Mouse (Mus musculus) lung, adult 18-20 months (tissue): ENCODE measurements around the gene Prss34.

ENCODE experiments used
- DNase-seq, 2 experiments: peaks; one replicate each; pipeline ENCODE4 v3.0.0; 2022; ENCODE audit warnings: mixed read lengths in 2 of 2

The Prss34 gene

DNA sequence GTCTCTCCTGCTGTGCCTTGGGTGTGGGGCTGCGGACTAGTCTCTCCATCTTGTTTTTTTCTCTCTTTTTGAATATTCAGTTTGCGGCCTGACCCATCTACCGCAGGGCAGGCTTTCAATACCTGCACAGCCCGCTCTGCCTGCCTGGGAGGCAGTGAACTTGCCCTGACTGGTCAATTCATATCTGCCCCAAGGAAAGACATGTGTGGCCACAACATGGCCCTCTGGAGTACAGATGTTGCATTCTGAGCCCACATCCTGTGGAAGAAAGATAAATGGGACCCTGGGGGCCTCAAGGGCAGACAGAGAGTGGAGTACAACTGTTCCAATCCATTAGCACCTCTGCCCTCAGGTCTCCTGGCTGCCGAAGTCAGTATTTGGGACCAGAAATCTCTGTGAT lies at the start of gene Prss34:
Gene Prss34 (plus strand): TSS at position 301 of the 400 bp plus-strand sequence.
- no peak for DNase-seq

DNA sequence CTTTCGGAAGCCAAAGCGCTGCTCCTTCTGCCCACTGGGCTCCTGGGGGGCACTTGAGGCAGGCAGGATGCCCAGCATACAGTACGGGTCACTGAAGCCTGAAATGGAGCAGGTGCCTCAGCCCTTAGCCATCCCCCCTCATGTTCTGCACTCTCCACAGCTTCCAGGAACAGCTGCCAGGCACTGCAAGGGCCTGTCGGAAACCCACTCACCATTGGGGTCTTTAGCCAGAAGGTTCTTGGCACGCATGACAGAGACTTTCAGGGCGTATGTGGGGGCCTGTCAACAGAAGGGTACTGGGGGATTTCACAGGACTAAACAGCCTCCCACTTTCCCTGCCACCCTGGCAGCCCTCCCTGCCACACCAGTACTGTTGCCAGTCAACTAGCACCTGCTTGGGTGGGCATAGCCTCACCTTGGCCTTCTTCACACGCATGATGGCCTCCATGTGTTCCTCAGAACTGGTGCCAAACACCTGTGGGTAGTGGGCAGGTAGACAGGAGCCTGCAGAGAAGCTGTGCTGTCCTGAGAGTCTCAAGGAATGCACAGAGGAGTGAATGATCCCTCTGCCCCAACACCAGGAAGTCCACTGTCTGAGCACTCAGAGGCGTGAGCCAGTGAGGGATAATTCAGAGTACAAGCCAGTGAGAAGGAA lies 47.9 kb upstream of the Prss34 start:
- no peak for DNase-seq

DNA sequence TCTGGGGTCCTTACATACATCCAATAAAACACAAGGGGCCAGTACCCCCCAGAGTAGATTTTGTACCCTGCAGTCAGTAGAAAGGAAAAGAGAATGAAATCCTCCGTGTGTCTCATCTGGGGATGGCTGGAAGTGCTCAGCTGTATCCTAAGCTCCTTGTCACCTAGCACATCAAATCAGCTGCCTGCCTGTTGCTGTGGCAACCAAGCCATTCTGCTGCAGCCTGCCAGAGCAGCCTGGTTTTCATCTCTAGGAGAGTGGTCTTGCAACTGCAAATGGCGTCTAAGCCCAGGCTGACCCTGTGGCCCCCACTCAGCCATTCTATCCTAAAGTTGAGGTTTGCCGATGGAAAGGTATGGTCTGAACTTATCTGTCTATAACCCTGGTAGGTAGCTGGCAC lies 45.6 kb upstream of the Prss34 start:
- DNase-seq = no peak

DNA sequence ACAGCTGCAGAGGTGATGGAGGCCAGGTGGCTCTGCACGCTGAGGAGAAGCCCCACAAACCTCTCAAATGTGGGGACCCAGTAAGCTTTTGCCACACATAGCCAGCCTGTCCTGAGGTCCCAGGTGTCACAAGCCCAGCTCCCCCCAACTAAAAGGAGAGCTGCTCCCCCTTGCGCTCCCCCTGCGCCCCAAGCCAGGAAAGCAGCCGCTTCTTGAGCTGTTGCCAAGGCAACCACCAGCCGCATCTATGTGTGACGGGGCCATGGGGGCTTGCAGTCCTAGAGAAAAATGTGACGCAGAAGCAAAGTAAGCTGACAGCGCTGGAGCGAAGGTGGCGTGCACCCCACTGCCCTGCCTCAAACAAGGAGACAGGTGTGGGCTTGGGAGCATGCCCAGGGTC lies 44.4 kb upstream of the Prss34 start:
- no peak for DNase-seq

DNA sequence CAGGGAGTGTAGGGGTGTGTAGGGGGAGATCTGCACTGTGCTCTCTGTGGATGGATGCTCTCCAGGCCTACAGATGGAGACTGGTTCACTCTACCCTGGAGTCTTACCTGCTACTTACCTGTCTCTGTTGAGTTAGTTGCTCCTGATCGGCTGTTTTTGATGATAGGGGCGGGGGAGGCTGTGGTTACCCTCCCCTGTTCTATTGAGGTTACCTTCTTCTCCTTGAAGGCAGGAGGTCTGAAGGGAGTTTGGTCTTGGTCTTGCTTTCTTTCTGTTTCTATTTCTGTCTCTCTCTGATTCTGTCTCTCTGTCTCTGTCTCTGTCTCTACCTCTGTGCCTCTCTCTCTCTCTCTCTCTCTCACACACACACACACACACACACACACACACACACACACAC lies 43.1 kb upstream of the Prss34 start:
- no peak for DNase-seq

DNA sequence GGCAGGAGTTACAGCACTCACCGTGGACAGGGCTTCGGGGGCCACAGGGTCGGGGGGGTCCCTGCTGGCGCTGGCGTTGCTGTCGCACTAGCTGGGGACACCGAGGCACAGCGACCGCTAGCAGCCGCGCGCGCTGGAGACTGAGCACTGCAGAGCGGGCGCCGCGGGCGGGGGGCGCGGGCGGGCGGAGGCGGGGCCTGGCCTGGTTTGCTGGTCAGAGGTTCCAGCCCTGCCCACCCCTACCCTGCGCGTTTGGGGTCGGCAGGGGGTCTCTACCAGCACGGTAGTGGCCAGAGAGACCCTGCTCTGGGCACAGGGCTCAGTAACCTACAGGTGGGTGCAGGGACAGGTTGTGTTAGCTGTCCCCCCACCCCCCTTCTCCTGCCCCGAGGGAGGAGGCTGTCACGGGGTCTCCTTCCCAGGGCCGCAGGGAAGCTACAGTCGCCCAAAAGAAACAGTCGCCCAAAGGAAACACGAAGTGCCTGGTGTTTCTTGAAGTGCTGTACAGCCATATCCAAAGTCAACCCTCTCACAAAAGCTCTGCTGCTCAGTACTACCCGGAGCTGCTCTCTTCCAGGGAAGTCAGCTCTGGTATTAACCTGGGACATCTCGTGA lies 41.9 kb upstream of the Prss34 start, which contains the start of gene Baiap3:
Gene Baiap3 (minus strand): TSS at position 225 of the 615 bp plus-strand sequence.
- DNase-seq = no peak

DNA sequence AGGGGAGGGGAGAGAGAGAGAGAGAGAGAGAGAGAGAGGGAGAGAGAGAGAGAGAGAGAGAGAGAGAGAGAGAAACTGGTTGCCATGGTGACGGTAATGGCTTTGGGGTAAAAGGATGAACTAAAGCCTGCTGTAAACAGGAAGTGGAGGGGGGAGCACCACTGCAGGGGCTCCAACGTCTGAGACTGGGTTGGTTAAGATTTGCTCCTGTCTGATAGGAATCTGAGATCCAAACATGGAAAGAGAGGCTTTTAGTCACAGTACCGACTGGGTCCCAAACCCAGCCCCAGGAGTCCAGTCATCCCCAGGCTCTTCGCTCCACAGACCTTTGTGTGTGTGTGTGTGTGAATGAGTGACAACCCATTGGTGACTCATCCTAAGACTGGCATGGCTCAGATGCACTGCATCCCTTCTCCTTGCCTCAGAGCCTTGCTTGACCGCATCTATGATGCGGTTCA lies 40.4 kb upstream of the Prss34 start:
- no peak for DNase-seq

DNA sequence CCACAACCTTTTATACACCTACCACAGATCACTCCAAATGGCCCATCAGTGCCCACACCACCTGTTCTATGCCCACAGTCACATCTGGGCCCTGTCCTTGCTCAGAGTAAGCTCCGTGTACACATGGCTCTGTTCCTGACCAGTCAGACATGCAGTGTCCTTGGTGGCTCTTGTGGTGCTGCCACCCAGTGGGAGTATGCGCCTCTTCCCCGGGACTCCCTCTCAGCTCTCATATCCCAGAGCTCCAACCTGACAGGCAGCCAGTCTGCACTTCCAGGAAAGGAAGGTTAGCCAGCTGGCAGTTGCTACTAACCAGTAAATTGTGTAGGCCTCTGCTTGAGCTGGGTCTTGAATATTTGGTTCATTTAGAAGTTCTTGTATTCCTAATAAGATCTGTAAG lies 33.7 kb upstream of the Prss34 start:
- DNase-seq = no peak

DNA sequence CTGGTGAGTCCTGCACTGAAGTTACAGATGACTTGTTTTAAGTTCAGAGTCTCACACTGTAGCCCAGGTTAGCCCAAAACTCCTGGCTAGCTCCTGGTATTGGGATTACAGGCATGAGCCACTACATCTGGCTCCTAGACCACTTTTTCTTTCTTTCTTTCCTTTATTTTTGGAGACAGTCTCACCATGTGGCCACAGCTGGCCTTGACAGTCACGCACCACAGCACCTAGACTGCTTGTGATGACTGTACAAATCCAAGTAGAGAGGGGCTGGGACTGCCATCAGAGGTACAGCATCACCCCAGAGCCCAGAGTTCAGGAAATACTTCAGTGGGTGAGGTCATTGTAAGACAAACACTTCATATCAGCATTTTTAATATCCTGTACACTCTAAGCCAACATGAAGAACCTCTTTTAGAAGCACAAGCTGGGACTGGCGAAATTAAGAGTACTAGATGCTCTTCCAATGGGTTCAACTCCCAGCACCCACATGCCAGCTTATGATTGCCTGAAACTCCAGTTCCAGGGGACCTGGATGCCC lies 27.3 kb upstream of the Prss34 start:
- DNase-seq = peak; percentile 21 to 57

DNA sequence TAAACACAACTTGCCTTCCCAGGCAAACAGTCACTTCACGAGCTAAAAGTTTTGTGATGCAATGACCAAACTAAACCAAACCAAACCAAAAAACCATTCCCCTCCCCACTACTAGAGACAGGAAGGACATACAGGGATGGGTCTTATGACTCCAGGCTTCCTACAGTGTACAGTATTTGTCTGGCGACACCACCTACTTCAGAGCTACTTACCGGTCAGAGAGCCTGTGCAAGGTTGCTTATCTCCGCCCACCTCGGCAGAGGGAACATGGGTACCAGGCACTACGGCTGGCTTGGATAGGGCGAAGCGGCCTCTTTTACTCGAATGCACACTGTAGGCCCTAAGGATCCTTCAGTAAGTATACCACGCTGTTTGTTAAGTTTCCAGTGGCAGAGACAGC lies 25.9 kb upstream of the Prss34 start:
- DNase-seq = peak; percentile 52 to 62

DNA sequence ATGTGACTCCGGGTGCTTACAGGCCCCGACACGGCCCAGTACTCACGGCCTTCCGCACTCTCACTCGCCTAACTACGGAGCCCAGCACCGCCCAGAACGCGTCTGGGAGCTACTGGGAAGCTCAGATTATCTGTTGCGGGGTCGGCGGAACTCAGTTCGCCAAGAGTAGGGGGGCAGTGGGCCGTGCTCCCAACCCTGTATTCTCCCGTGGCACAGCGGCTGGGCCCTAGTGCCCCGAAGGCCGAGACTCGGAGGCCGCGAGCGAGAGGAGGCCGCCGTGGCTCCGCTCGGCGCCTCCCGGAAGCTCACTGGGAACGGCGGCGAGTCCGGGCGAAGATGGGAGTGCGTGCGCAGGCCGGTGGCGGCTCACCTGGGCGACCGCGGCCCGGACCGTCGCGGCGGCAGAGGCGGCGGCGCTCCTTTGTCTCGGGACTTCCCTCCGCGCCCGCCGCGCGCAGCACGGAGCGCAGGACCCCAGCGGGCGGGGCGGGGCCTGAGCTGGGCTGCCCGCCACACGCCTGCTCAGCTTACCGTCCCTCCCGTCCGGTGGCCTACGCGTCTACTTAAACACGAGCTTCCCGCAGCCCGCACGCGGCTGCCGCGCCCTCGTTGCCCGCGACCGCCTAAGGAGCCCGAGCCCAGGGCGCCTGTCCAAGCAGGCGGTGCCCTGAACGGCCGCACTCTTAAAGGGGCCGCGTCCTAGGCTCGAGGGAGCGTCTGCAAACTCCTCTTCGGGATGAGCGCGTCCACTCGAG lies 25.1 kb upstream of the Prss34 start:
- DNase-seq = peak; percentile 89 to 91

DNA sequence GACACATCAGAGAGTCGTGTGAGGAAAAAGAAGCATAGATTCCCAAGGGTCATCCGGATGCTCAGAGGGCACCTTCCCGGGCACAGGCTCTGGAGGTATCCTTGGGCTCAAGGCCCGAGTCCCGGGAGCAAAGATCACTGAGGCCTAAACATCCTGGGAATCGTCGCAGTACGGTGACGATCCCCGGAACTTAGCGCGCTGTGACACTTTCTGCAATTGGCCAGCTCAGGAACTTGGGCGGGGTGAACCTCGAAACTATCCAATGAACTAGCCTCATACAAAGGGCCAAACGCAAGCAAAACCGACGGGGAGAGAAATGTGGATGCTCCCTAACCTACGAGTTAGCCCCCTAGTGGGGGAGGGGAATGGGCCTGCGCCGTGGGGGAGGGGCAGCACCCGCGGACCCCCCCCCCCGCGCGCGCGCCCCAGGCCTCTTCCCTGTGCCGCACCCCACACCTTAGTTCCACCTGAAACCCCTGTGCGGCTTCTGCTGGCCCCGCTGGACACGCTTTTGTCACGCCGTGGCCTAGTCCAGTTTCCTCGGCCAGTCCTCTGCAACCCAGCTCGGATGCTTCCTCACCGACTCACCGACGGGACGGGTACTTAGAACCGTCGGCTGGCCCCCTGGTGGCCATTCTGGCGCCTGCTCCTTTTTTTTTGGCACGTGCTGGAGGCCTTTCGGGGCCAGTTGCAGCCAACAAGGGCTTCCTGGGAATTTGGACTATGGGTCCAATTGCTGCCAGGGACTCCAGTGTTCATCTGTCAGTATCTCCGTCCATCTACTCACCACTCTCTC lies 24.3 kb upstream of the Prss34 start:
- peak; percentile 94 to 96 for DNase-seq

DNA sequence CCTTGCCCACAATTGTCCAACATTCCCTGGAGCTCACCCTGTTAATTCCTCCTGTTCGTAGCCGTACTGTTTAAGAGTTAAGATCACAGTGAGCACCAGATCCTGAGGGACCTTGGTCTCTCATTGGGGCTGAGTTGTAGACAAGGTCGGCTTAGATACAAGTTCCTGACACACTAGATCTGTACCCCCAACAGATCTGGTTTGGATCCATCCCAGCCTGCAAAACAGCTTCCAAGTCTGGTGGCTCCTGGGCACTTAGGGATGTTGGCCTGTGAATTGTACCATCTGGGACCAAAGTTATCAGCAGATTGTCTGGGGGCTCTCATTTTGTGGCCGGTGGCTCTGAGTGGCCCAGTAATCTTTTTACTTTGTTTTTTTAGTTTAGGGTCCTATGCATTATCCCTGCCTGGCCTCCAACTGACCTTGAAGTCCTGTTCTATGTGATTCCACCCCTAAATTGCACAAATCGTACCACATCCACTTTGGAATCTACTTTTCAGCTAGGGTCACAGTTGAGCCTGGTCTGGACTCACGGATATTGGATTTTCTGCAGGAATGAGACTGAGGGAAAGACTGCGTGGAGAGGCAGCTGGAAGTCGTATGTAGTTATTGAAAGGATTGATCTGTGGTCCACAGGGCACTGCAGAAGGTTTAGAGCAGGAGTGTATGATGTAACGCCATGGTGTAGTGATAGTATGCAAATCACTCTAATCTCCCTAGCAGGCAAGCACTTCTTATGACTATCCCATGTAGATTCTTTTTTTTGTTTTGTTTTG lies 23.4 kb upstream of the Prss34 start, which contains the start of gene Ube2i:
Gene Ube2i (minus strand): TSS at position 52 of the 776 bp plus-strand sequence.
- no peak for DNase-seq

DNA sequence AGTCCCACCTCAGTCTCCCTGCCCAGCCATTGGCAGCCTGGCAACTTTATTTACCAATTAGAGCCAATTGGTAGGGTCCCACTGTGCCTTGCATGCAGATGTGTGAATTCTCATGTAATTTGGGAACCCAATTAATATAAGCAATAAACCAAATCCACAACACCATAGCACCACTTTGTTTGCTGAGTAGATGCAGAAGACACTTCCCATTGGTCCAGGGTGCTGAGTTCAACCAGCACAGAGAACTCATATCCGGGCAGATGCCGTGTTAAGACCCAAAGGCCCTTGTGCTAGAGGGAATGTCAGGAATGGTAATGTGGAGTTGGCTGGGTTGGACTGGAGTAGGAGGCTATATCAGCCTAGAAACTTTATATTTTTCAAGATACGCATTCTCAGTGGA lies 22.4 kb upstream of the Prss34 start:
- no peak for DNase-seq

DNA sequence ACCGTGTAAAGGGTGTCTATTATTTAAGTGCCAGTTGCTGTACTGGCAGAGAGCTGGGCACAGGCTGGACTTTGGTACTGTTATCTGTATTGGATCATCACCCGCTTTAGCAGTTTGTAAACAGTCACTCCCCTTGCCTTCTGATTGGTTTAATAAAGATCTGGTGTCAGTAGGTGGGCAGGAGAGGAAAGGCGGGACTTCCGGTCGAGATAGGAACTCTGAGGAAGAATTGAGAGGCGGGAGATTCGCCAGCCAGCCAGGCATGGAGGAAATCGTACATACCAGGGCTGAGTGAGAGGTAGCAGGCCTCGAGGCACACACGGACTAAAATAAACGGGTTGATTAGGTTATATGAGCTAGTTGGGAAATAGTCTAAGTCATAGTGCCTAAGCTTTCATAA lies 16.1 kb upstream of the Prss34 start:
- DNase-seq = peak; percentile 78 to 83

DNA sequence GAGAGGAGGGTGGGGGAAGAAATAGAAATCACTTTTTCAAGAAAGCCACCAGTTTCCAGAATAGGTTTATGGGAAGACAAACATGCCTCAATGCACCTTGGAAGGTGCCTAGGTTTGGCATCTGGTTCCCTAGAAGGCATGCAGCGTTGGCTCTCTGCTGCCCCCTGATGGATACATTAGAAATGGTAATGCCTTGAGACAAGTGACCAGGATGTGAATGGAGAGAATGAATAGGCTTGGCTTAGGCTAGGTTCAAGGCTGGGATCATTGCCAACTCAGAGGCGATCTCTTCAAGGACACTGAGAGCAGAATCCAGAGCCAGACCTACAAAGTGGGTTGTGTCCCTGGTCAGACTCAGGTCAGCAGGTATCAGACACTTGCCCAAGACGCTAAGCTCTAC lies 13.2 kb upstream of the Prss34 start:
- DNase-seq = peak; percentile 66 to 76

DNA sequence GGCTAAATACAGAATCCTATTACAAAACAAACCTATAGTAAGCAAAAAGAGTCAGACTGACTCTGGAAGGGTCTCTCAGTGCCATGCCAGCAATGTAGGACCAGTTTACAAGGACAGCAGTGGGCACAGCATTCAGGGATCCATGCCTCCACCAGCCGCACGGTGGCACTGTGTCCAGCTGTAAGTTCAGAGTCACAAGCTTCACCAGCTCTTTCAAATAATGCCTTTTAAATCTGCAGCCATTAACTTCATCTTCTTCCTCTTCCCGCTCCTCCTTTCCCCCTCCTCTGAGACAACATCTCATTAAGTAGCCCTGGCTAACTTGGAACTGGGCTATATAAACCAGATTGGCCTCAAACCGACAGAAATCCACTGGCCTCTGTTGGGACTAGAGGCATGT lies 9.4 kb upstream of the Prss34 start:
- peak in 1 of 2 experiments; percentile 17 for DNase-seq

DNA sequence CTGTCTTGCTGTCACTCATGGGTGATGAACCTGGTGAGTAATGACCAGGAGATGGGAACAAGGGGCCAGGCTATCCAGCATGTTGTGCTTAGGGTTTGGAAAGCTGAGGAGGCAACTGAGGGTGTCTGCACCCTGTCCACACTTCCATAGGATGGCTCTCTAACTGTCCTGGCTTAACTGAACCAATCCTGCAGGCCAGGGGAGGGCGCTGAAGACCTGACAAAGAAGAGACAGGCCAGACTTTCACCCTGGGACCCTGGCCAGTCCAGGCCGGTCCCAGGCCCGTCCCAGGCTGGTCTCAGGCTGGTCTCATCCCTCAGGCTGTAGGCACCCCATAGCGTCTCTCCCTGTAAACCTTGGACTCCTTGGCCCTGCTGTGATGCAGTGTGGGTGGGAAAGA lies 7.8 kb upstream of the Prss34 start:
- no peak for DNase-seq

DNA sequence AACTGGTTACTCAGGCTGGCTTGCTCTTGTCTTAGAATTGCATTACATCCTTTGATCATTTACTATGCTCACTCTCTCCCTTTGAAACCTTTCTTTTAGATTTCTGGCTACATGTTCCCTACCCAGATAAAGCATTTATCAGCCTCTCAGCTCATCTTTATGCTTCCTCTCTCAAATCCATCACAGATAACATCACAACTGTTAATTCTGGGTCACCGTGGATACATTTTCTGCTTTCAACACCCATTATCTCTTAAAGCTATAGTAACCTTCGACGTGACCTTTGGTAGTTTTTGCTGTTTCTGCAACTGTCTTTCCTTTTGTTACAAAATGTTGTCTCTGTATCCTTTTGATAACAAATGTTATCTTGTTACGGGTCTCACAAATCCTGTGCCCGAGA lies 4.7 kb upstream of the Prss34 start:
- DNase-seq = no peak

DNA sequence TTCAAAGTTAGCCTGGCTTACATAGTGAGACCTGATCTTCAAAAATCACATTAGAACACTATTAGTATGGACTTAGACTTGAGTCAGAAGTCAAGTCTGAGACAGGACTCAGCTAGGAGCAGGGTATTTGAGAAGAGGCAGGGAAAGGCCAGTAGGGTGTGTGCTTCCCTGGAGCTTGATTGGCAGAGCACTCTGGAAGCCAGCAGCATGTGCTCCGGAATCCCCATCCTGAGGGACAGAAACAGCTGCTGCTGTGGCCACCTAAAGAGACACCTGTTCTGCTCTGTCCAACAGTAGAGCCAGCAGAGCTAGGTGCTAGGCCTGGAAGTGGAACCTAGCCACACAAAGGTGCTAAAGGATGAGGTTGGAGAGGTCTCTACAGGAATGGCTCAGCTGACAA lies 4.1 kb upstream of the Prss34 start:
- no peak for DNase-seq

DNA sequence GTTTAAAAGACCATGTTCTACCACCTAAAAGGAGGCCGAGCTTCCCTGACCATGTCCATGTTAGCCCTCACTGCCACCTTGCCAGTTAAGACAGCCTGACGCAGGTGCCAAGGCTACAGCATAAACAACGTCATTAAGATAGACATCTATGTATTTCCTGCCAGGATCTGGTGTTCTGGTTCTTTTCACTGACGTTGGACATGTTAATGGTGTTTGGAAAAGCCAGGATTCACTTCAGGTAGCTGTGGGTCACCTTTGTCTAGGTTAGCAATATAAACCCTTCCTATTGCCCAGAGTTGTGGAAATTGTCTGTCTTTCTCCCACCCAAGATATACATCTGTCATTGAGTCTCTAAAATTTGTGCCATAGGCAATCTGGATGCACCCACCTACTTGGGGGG lies 10.2 kb downstream of the Prss34 start, which contains the start of gene Prss28:
Gene Prss28 (plus strand): TSS at position 301 of the 400 bp plus-strand sequence.
- no peak for DNase-seq

DNA sequence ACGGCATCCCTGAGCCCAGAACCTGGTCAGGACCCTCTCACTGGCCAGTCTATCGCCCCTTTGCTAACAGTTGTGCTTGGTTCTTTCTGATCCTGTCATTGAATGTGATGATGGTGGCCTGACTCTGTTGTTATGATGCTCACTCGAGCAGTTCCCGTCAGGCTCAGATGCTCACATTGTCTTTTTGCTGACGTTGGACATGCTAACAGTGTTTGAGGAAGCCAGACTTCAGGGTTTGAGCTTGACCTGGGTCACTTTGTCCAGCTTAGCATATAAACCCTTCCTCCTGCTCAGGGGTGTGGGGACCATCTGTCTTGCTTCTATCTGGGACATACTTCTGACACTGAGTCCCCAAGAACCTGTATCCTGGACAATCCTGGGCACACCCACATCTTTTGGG lies 20.2 kb downstream of the Prss34 start, which contains the start of gene Prss29:
Gene Prss29 (plus strand): TSS at position 301 of the 400 bp plus-strand sequence.
- DNase-seq = no peak
